Mouse (Mus musculus): ENCODE results near the gene E030018B13Rik.

GRCm38 (mm10) chr7:63895223-63895622, 21.4 kb upstream of the E030018B13Rik start:
- no peak for TF ChIP-seq CTCF (IDR thresholded peaks at IDR 0.05; ENCODE audit: low read depth, low read length)
- no peak for TF ChIP-seq TAL1 (conservative IDR thresholded peaks at IDR 0.05; ENCODE audit: low read depth, low read length)
